Mouse (Mus musculus) MEL (cell line): ENCODE measurements around the gene Lpcat3. TPM values are rescaled to one million over a fixed set of nuclear protein-coding genes. Genes with fewer than 3 reads are reported as not detected.
A peak's percentile ranks its signal among the peaks of the same experiment; 100 is the strongest.

Experiments used
- DNase-seq: peaks from one replicate; pipeline ENCODE4 v3.0.0; 2011; ENCODE audit warnings: low read depth, low spot score
- H3K27ac ChIP-seq: 2 replicates; pipeline ENCODE4 v1.5.1; 2012; ENCODE audit warnings: low read depth, mild to moderate bottlenecking, control low read depth, low read length, moderate library complexity; ENCODE audit not compliant: control insufficient read depth
- H3K27me3 ChIP-seq, 2 experiments: fragments of 150-350 bp in 1 of 2; sonication (generic) in 1 of 2; 2 replicates each; pipeline ENCODE4 v1.6.1; 2012; ENCODE audit warnings: low read length in 2 of 2, mild to moderate bottlenecking in 2 of 2, improper control_type of control experiment in 1 of 2, moderate library complexity in 1 of 2; ENCODE audit not compliant: insufficient read depth in 2 of 2, control insufficient read depth in 1 of 2
- H3K36me3 ChIP-seq, 2 experiments: 2 replicates each; pipeline ENCODE4 v1.6.1; 2012 to 2014; ENCODE audit warnings: low read length in 2 of 2, improper control_type of control experiment in 1 of 2, inconsistent platforms in 1 of 2, mild to moderate bottlenecking in 1 of 2; ENCODE audit not compliant: insufficient read depth in 2 of 2, control insufficient read depth in 1 of 2
- H3K4me1 ChIP-seq, 2 experiments: fragments of 150-350 bp in 1 of 2; sonication (generic) in 1 of 2; 2 replicates each; pipeline ENCODE4 v1.6.1; 2012; ENCODE audit warnings: low read length in 2 of 2, improper control_type of control experiment in 1 of 2, mild to moderate bottlenecking in 1 of 2; ENCODE audit not compliant: insufficient read depth in 2 of 2, control insufficient read depth in 1 of 2
- H3K4me3 ChIP-seq, 2 experiments: fragments of 150-350 bp in 1 of 2; sonication (generic) in 1 of 2; 2 replicates each; pipeline ENCODE4 v1.5.1; 2012; ENCODE audit warnings: low read depth in 2 of 2, low read length in 2 of 2, mild to moderate bottlenecking in 2 of 2, moderate library complexity in 2 of 2, control low read depth in 1 of 2, improper control_type of control experiment in 1 of 2; ENCODE audit not compliant: control insufficient read depth in 1 of 2, insufficient read depth in 1 of 2
- H3K79me2 ChIP-seq: 2 replicates; pipeline ENCODE4 v1.6.1; 2012; ENCODE audit warnings: mild to moderate bottlenecking, low read length, moderate library complexity; ENCODE audit not compliant: control insufficient read depth, poor library complexity, insufficient read depth
- H3K9ac ChIP-seq: 2 replicates; pipeline ENCODE4 v1.6.1; 2012; ENCODE audit warnings: low read depth, mild to moderate bottlenecking, control low read depth, low read length, moderate library complexity; ENCODE audit not compliant: control insufficient read depth, poor library complexity, severe bottlenecking
- H3K9me3 ChIP-seq: fragments of 150-350 bp; sonication (generic); replicated peaks from 2 replicates; pipeline ENCODE4 v1.6.1; 2012; ENCODE audit warnings: mild to moderate bottlenecking, low read length, improper control_type of control experiment, moderate library complexity; ENCODE audit not compliant: insufficient read depth
- CHD1 ChIP-seq: IDR thresholded peaks from 2 replicates; pipeline ENCODE4 v1.6.1; 2012; ENCODE audit warnings: low read depth, mild to moderate bottlenecking, inconsistent platforms, low read length, improper control_type of control experiment
- CHD2 ChIP-seq: IDR thresholded peaks from 2 replicates; pipeline ENCODE4 v1.6.1; 2011; ENCODE audit warnings: low read length, improper control_type of control experiment
- CTCF ChIP-seq, 3 experiments: IDR thresholded peaks in 2 of 3; conservative IDR thresholded peaks in 1 of 3; 2 replicates each; pipeline ENCODE4 v1.5.1; 2011 to 2012; ENCODE audit warnings: low read length in 3 of 3, low read depth in 2 of 3, mild to moderate bottlenecking in 2 of 3, improper control_type of control experiment in 1 of 3, inconsistent platforms in 1 of 3, mixed read lengths in 1 of 3, moderate library complexity in 1 of 3; ENCODE audit not compliant: control insufficient read depth in 1 of 3, insufficient read depth in 1 of 3, poor library complexity in 1 of 3, severe bottlenecking in 1 of 3
- E2F4 ChIP-seq: IDR thresholded peaks from 2 replicates; pipeline ENCODE4 v1.6.1; 2011; ENCODE audit warnings: low read depth, low read length, improper control_type of control experiment, borderline replicate concordance
- ETS1 ChIP-seq: IDR thresholded peaks from 2 replicates; pipeline ENCODE4 v1.6.1; 2012; ENCODE audit warnings: low read depth, mild to moderate bottlenecking, inconsistent platforms, low read length, improper control_type of control experiment, moderate library complexity
- GABPA ChIP-seq: IDR thresholded peaks from 2 replicates; pipeline ENCODE4 v1.6.1; 2012; ENCODE audit warnings: low read depth, mild to moderate bottlenecking, inconsistent platforms, low read length, improper control_type of control experiment, moderate library complexity
- GATA1 ChIP-seq: IDR thresholded peaks from 2 replicates; pipeline ENCODE4 v1.6.1; 2011; ENCODE audit warnings: low read depth, low read length, improper control_type of control experiment
- HCFC1 ChIP-seq: IDR thresholded peaks from 2 replicates; pipeline ENCODE4 v1.6.1; 2012; ENCODE audit warnings: low read depth, mild to moderate bottlenecking, inconsistent platforms, low read length, improper control_type of control experiment, moderate library complexity
- JUND ChIP-seq: IDR thresholded peaks from 2 replicates; pipeline ENCODE4 v1.6.1; 2011; ENCODE audit warnings: low read depth, mild to moderate bottlenecking, improper control_type of control experiment, low read length
- MAX ChIP-seq: IDR thresholded peaks from 2 replicates; pipeline ENCODE4 v1.6.1; 2011; ENCODE audit warnings: low read length, improper control_type of control experiment
- MAZ ChIP-seq: IDR thresholded peaks from 2 replicates; pipeline ENCODE4 v1.6.1; 2012; ENCODE audit warnings: low read depth, mild to moderate bottlenecking, inconsistent platforms, low read length, improper control_type of control experiment
- POLR2AphosphoS2 ChIP-seq: IDR thresholded peaks from 2 replicates; pipeline ENCODE4 v1.6.1; 2011; ENCODE audit warnings: low read length, improper control_type of control experiment
- POLR2AphosphoS5 ChIP-seq: IDR thresholded peaks from 2 replicates; pipeline ENCODE4 v1.6.1; 2012; ENCODE audit warnings: low read depth, borderline replicate concordance, mild to moderate bottlenecking, inconsistent platforms, low read length, moderate library complexity, mixed read lengths
- RAD21 ChIP-seq: IDR thresholded peaks from 2 replicates; pipeline ENCODE4 v1.6.1; 2011; ENCODE audit warnings: mild to moderate bottlenecking, low read depth, low read length, improper control_type of control experiment
- SMC3 ChIP-seq: IDR thresholded peaks from 2 replicates; pipeline ENCODE4 v1.6.1; 2011; ENCODE audit warnings: low read depth, low read length, improper control_type of control experiment
- TAL1 ChIP-seq: IDR thresholded peaks from 2 replicates; pipeline ENCODE4 v1.6.1; 2012; ENCODE audit warnings: mild to moderate bottlenecking, inconsistent platforms, low read length, moderate library complexity, mixed read lengths
- TCF12 ChIP-seq: IDR thresholded peaks from 2 replicates; pipeline ENCODE4 v1.6.1; 2014; ENCODE audit warnings: low read depth, mild to moderate bottlenecking, inconsistent platforms, low read length, improper control_type of control experiment, moderate library complexity
- UBTF ChIP-seq: IDR thresholded peaks from 2 replicates; pipeline ENCODE4 v1.6.1; 2012; ENCODE audit warnings: low read depth, mild to moderate bottlenecking, inconsistent platforms, low read length, improper control_type of control experiment, moderate library complexity, borderline replicate concordance; ENCODE audit not compliant: insufficient read depth
- ZC3H11A ChIP-seq: IDR thresholded peaks from 2 replicates; pipeline ENCODE4 v1.6.1; 2012; ENCODE audit warnings: low read depth, mild to moderate bottlenecking, inconsistent platforms, low read length, improper control_type of control experiment
- ZKSCAN1 ChIP-seq: IDR thresholded peaks from 2 replicates; pipeline ENCODE4 v1.6.1; 2012; ENCODE audit warnings: low read depth, mild to moderate bottlenecking, inconsistent platforms, low read length, improper control_type of control experiment, moderate library complexity
- ZMIZ1 ChIP-seq: IDR thresholded peaks from 2 replicates; pipeline ENCODE4 v1.6.1; 2012; ENCODE audit warnings: low read depth, mild to moderate bottlenecking, inconsistent platforms, low read length, improper control_type of control experiment, moderate library complexity
- ZNF384 ChIP-seq: IDR thresholded peaks from 2 replicates; pipeline ENCODE4 v1.6.1; 2012; ENCODE audit warnings: low read depth, mild to moderate bottlenecking, inconsistent platforms, low read length, improper control_type of control experiment
- polyA plus RNA-seq, 2 experiments: library from polyadenylated mRNA; stranded (reverse) in 1 of 2; unstranded in 1 of 2; fragments of >175 nt in 1 of 2; fragments of >200 nt in 1 of 2; gene quantifications; 2 replicates each; pipeline versions ENCODE4 v1.2.1 to v1.2.4; 2012; ENCODE audit warnings: low replicate concordance in 2 of 2, low read depth in 1 of 2; ENCODE audit not compliant: insufficient read length in 2 of 2, insufficient read depth in 1 of 2, missing spikeins in 1 of 2
- total RNA-seq: library from RNA; depleted of rRNA; stranded (reverse); fragments of 300-350 nt; gene quantifications from 2 replicates; pipeline ENCODE4 v1.2.3, GENCODE M21; 2012

Lpcat3 gene
- total and polyA plus RNA-seq, 3 experiments, result 135 to 337 TPM; not detected in 1

- no peak for DNase-seq
- TF ChIP-seq POLR2AphosphoS5, result 0 out of 2 replicates have a peak, but pooled peaks have one; percentile 20
- no peak for TF ChIP-seq ZKSCAN1
- no peak for TF ChIP-seq MAZ
- no peak overlapping the region for H3K27ac ChIP-seq
- H3K9me3 ChIP-seq, result no peaks in the 10 kb centered on the region
- H3K4me3 ChIP-seq, result no peak overlapping the region
- peaks cover 12 to 19% of the 10 kb centered on the region in 2 experiments for H3K36me3 ChIP-seq
- H3K27me3 ChIP-seq, result no peaks in the 10 kb centered on the region
- H3K79me2 ChIP-seq, result no peaks in the 10 kb centered on the region
- no peak overlapping the region for H3K9ac ChIP-seq
- peaks cover 0 to 5% of the 10 kb centered on the region in 2 experiments; a peak in 2 of 4 replicates for H3K4me1 ChIP-seq
Measured at GRCm38 (mm10) chr6:124699962-124700610, 37.3 kb downstream of the Lpcat3 start.

DNA sequence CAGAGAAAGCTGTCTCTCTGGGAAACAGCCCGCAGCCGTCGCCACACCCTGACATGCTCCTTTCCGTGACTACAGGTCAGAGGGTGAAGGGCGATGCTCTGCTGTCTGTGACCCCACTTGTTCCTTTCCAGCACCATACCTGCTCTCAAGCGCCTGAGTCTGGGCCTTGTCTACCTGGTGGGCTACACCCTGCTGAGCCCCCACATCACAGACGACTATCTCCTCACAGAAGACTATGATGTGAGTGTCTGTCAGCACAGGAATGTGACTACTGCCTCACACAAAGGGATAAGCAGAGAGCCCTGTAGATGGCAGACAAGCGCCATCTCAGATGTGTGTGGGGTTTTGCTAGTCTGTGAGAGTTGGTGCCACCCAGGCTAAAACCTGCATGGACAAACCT lies 38.5 kb downstream of the Lpcat3 start:
- no peak for DNase-seq

GRCm38 (mm10) chr6:124702102-124702783 lies 39.4 kb downstream of the Lpcat3 start:
- Histone ChIP-seq H3K27ac (no peak overlapping the region), H3K4me1 (peaks cover 0 to 5% of the 10 kb centered on the region in 2 experiments; a peak in 2 of 4 replicates)

More for the DNA sequence above, 38.5 kb downstream of the Lpcat3 start:
- TF ChIP-seq ETS1 (no peak), ZC3H11A (no peak), JUND (no peak), CTCF (IDR thresholded peaks at IDR 0.05 in 2 of 3, conservative IDR thresholded peaks at IDR 0.05 in 1 of 3; ENCODE audit: control insufficient read depth in 1 of 3, insufficient read depth in 1 of 3, low read depth in 2 of 3, low read length in 3 of 3, poor library complexity in 1 of 3, severe bottlenecking in 1 of 3) (peak in 2 of 3 experiments; percentile 13 to 36; a peak in 3 of 6 replicates), CHD2 (no peak), E2F4 (no peak), CHD1 (no peak), TCF12 (no peak), SMC3 (0 out of 2 replicates have a peak, but pooled peaks have one; percentile 23), GATA1 (no peak), ZNF384 (no peak), POLR2AphosphoS2 (peak; percentile 53), MAX (no peak), HCFC1 (no peak), UBTF (no peak)
- TF ChIP-seq, all 39 proteins: peak for 3
- Histone ChIP-seq H3K4me3 (no peak overlapping the region), H3K9ac (no peak overlapping the region), H3K79me2 (peaks cover 5% of the 10 kb centered on the region; the same call in 1 of the 2 replicates), H3K4me1 (peaks cover 0 to 5% of the 10 kb centered on the region in 2 experiments; a peak in 2 of 4 replicates), H3K27ac (no peak overlapping the region), H3K36me3 (peaks cover 13 to 19% of the 10 kb centered on the region in 2 experiments), H3K9me3 (no peaks in the 10 kb centered on the region), H3K27me3 (no peaks in the 10 kb centered on the region)

More at GRCm38 (mm10) chr6:124702102-124702783, 39.4 kb downstream of the Lpcat3 start:
- no peak overlapping the region for H3K4me3 ChIP-seq
- H3K27me3 ChIP-seq, result no peaks in the 10 kb centered on the region
- DNase-seq, result no peak
- peak; percentile 24 for TF ChIP-seq RAD21
- no peak for TF ChIP-seq TAL1
- TF ChIP-seq MAZ, result no peak
- TF ChIP-seq ZMIZ1, result peak; percentile 39; the same call in 1 of the 2 replicates
- TF ChIP-seq CTCF (IDR thresholded peaks at IDR 0.05 in 2 of 3, conservative IDR thresholded peaks at IDR 0.05 in 1 of 3; ENCODE audit: control insufficient read depth in 1 of 3, insufficient read depth in 1 of 3, low read depth in 2 of 3, low read length in 3 of 3, poor library complexity in 1 of 3, severe bottlenecking in 1 of 3), result peak in 1 of 3 experiments; percentile 22; a peak in 1 of 6 replicates
- TF ChIP-seq SMC3, result peak; percentile 25
- no peak for TF ChIP-seq ZKSCAN1
- TF ChIP-seq TCF12, result no peak
- TF ChIP-seq GABPA, result no peak
- H3K79me2 ChIP-seq, result peaks cover 11% of the 10 kb centered on the region; the same call in 1 of the 2 replicates
- H3K36me3 ChIP-seq, result peaks cover 13 to 19% of the 10 kb centered on the region in 2 experiments
- no peaks in the 10 kb centered on the region for H3K9me3 ChIP-seq
- no peak overlapping the region for H3K9ac ChIP-seq
